Mouse (Mus musculus): ENCODE measurements at regions not wholly inside any gene's neighbourhood (a gene's known extent, or its start where the extent isn't known, plus 50 kb on each side); places are given as distances from the start of the nearest gene placed in this dataset.

DNA sequence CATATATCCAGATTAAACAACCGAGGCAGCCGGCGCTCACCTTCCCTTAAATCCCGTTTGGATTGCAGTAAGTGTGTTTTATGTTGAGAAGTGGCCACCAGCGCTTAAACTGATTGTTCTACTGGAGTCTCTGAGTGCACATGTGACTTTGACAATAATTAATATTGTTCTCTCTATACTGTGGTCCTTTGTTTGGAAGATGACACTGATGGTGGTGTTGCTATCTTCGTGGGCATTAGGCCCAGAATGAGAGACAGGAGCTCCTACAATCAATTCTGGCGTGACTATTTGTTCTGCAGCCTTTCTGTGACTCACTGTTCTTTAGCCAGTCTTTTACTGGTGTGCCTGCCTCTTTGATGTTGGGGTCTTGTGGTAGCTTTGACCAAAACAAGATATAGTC is 240.1 kb upstream of the Zeb2 start:
- DNase-seq (ENCODE audit: low read depth) = no peak

DNA sequence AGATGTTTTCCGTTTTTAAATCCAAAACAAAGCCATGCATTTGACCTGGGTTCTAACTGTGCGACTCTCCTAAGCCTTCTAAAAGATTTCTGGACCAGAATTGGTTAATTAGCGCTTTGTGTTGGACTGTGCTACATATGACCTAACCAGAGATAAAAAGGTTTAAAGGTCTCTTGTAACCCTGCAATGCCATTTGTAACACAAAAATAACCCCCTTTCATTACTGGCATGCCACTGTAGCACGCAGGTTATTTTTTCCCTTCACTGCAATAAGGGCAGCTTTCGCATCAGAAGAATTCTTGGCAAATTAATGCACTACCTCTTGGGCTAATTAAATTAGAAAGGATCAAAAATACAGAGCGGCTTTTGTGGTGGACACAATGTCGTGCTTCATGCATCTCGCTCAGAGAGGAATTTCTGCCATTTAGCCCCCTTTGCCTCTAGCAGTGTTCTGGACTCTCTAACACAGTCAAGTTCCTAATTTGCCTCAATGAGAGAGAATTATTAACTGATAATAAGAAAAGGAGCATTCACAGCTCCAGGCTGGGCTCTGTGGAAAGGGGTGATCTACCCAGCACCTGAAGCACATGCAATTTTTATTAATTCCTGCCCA is 239.5 kb upstream of the Zeb2 start:
- no peak for DNase-seq (ENCODE audit: low read depth)

DNA sequence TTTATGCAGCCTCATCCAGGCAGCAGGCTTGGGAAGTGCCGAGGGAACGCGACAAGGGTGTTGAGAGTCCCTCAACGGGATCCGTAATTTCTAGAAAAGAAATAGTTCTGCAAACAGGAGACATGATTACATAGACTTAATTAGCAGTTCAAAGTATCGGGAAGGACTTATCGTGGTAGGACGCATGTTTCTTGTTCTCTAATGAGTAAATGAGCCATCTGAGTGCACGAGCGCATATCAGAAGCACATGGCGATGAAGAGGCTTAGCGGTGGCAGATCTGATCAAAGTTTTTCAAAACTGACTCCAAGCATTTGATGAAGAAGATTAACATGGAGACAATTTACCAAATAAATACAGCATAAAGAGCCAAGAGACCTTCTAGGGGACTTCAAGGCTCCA is 238.8 kb upstream of the Zeb2 start:
- DNase-seq (ENCODE audit: low read depth) = no peak

DNA sequence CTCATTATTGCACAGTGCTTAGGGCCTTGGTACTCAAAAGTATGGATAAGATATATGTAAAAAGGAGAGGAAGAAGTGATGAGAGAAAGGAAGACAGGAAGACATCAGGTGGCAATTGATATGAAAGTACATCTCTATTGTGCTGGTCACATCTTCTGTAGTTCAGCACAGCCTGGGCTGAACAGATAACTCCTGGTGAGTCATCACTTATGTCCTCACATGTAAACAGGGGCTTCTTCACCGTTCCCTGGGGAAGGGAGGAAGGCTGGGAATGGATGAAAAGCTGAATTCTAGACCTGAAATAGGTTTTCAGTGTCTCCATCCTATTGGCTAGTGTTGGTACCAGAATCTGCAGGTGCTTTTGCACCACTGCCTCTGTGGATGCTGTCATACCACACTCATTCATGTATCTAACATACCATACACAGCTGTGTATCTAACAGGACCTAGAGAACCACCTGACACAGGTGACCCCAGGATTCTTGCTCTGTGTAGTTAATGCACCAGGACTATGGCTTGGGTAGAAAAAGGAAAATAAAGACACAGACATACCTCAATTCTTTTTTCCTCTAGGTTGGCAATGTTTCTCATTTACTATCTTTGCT is 234.4 kb upstream of the Zeb2 start:
- DNase-seq (ENCODE audit: low read depth) = no peak

DNA sequence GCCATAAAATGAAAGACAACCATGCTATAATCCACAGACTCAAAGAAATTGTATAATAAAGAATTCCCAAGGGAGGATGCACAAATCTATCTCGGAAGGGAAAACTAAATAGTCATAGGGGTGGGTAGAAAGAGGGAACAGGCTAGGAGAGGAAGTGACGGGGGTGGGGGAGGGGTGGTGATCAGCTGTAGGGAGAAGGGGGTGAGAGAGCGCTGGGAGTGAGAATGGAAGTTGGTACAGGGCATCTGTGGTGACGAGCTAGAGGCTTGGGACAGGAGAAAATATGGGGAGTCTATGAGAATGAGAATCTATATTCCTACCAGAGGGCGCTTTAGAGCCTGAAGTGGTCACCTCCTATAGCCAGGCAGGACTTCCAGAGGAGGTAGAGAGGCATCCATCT is 229.2 kb upstream of the Zeb2 start:
- DNase-seq (ENCODE audit: low read depth) = no peak

GRCm38 (mm10) chr2:45339866-45340265 is 222.7 kb upstream of the Zeb2 start:
- DNase-seq (ENCODE audit: low read depth) = no peak

DNA sequence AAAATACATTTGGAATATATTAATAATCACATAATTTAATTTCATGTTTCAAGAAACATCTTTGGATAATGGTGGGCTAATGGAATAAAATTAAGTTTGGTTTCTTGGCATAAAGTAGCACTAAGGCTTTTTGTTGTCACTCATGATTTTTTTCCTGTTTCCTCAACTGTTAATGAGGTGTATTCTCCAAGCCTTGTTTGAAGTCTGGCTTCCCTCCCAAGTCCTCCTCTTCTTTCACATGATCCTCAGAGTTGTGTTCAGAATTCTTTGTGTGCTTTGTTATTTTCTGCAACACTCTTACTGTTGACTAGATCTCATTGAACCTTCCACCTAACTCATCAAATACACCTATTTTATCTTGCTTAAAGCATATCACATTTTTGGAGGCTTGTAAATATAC is 221.6 kb upstream of the Zeb2 start:
- DNase-seq (ENCODE audit: low read depth) = no peak

DNA sequence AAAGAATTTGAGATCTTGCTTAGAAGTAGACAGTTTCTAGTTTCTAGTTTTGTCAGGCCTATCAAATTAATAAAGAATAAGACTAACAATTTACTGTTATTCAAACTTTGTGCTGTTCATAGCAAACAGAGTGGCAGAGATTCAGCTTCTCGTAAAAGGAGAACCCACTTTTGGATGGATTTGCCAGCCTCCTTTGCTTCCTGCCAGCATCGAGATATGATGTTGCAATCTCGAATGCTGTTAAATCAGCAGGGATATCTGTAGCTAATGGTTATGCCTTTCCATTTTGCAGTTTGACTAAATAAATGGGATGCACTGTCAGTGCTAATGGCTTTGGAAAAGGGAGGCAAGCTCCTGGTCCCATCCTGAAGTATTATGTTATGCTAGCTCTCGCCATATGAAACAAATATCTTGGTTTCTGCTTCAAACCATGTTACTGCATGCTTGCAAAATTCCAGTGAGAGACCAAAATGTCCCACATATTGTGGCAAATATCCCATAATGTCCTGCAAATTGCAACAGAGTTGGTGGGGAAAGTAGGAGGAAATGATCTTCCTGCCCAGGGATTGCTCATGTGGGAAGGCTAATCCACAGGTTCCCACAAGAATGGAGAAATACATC is 199.9 kb upstream of the Zeb2 start:
- DNase-seq (ENCODE audit: low read depth) = peak; percentile 14

- no peak for DNase-seq (ENCODE audit: low read depth)
Observed at GRCm38 (mm10) chr2:45287530-45288009, 170.4 kb upstream of the Zeb2 start.

GRCm38 (mm10) chr2:45283811-45284210 is 166.6 kb upstream of the Zeb2 start:
- no peak for DNase-seq (ENCODE audit: low read depth)

- DNase-seq (ENCODE audit: low read depth) = no peak
Observed at GRCm38 (mm10) chr2:45279490-45279889, 162.3 kb upstream of the Zeb2 start.

GRCm38 (mm10) chr2:45277602-45278001 is 160.4 kb upstream of the Zeb2 start:
- DNase-seq (ENCODE audit: low read depth) = no peak

DNA sequence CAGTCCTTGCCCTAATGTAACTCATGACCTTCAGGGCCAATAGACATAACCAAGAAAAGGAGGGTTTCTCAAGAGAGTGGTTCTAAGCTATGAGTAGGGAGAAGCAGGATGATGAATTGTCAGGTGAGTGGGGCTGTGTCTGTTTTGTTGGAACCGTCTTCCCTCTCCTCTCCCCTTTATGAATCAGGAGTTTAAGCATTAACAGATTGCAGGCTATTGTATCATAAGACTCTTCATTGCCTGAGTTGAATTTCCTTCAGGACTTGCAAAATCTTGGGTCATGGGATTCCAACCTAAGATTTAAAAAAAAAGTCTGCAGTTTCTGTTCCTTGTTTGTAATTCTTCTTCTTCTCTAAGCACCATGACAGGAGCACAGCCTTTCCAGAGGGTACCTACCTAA is 159.5 kb upstream of the Zeb2 start:
- DNase-seq (ENCODE audit: low read depth) = no peak

- DNase-seq (ENCODE audit: low read depth) = no peak
Observed at GRCm38 (mm10) chr2:45270035-45270434, 152.8 kb upstream of the Zeb2 start.

- no peak for DNase-seq (ENCODE audit: low read depth)
Observed at GRCm38 (mm10) chr2:45265819-45266218, 148.6 kb upstream of the Zeb2 start.

DNA sequence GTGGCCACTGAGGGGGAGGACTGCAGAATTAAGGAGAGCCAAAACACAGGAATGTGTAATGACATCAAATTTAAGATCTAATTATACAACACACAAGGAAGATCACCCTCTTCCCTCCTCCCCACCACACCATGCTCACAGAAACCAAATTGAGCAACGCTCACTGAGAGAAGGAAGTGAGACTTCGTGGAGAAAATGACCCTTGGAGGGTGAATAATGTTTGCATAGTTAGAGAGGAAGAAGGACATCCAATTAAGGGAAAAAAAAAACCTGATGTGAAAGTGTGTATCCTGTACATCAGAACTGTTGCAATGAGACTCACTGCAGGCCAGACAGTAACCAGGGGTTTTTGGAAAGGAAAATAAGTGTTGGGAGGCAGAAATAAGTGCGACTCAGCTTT is 144.8 kb upstream of the Zeb2 start:
- no peak for DNase-seq (ENCODE audit: low read depth)

DNA sequence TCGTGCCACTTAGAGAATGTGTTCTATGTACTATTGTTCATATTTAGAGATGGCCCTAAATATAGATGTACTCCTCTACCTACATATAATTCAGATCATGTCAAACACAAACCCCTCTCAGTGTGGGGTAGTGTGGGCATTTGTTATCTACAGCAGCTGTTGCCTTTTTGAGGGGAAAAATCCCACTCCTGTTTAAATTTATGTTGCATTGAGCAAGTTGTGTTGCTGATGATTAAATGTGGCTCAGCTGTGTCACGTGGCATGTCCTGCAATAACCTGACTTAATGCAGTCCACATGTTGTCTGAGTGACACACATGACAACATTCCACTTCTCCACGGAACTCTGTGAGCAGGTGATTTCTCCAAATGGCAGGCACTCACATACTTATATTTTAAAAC is 141.7 kb upstream of the Zeb2 start:
- no peak for DNase-seq (ENCODE audit: low read depth)

DNA sequence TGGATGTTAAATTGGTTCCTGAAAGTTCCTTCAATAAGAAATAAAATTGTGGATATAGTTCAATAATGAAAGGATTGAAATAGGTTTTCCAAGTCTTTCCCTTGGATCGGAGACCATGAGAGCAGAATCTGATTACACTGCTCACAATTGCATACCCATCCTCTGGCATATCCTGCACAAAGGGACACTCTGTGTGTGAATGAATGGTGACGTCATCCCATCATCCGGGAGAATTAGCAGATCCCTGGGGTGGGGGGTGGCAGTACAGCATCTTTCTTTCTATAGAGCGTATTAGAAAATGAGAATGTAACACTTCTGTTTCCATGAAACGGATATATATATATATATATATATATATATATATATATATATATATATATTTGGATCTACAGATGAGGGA is 139.2 kb upstream of the Zeb2 start:
- DNase-seq (ENCODE audit: low read depth) = no peak

DNA sequence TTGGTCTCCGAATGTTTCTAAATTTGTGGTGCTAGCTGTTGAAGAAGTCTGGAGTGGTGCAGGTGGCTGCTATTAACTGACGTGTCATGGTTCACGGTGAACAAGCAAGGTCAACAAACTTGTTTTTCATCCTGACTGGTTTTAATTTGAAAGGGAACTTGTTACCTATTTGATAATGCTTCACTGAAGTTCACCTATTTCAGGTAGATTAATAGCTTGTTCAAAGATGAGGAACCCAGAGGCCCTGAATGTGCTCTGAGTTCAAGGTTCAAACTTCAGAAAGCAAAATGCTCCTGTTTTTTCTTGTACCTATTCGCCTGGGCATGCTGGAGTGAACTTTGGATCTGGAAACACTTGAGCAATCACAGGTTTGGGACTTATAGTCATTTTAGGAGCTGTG is 136.7 kb upstream of the Zeb2 start:
- peak; percentile 17 for DNase-seq (ENCODE audit: low read depth)

- DNase-seq (ENCODE audit: low read depth) = no peak
Observed at GRCm38 (mm10) chr2:45252321-45252720, 135.1 kb upstream of the Zeb2 start.

- DNase-seq (ENCODE audit: low read depth) = no peak
Observed at GRCm38 (mm10) chr2:45249658-45250057, 132.5 kb upstream of the Zeb2 start.

DNA sequence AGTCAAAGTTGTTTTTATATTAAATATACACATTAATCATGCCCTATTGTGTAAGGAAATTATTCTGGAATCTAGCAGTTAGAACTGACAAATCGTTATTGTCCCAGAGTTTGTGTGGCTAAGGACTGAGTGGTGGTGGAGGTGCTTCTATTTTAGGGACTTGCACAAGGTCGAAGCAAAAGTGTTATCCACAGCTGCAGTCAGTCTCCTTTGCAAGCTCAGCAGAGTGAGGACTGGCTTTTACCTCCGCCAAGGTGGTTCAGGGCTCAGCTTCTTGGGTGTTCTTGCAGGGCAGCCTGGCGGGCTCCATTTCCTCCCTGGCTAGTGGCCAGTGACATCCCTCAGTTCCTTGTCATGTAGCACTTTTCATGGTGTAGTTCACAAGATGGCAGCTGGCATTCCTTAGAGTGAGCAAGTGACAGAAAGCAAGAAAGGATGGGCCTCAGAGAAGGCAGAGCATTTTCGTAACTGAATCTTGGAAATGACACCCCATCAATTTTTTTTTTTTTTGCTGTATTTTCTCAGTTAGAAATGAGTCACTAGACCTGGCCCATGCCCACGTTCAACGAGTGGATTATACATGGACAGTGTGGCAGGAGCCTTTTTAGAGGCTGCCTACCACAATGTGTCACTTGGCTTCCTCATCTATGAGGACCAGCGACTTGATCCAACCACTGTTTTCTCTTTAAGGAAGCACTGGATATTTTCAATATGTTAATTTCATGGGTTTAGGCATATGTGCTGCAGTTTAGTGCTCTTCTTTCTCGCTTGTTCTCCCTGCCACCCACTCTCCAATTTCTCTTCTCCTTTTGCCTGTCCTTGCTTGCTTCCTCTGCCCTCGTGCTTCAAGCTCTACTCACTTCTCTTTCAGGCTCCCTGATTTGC is 129.1 kb upstream of the Zeb2 start:
- no peak for DNase-seq (ENCODE audit: low read depth)

DNA sequence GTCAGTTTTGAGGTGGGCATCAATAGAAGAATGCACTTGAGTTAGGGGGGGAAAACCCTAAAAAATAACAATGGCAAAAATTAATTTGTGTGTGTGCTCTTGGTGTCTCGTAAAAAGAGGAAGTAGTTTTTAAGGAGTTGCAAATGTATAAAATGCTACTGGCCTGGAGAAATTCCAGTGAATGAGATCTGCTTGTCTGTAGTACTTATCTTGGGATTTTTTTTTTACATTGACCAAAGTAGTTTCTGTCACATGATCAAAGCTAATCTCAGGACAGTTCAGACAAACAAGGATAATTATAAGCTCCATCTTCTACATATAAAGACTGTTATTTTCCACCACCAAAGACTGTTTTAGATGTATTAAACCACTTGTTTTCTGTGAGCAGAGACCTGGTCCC is 128.3 kb upstream of the Zeb2 start:
- no peak for DNase-seq (ENCODE audit: low read depth)
